Mouse (Mus musculus) kidney, adult 18-20 months (tissue): ENCODE data around the gene Rnf212b.
"Not testable (repeated sequence)": the region's sequence is repeated elsewhere in the genome, so short reads cannot be mapped to it uniquely, and the experiment has no call there.

ENCODE experiments used
- DNase-seq: peaks from one replicate; pipeline ENCODE4 v3.0.0; 2021

Gene Rnf212b

DNA sequence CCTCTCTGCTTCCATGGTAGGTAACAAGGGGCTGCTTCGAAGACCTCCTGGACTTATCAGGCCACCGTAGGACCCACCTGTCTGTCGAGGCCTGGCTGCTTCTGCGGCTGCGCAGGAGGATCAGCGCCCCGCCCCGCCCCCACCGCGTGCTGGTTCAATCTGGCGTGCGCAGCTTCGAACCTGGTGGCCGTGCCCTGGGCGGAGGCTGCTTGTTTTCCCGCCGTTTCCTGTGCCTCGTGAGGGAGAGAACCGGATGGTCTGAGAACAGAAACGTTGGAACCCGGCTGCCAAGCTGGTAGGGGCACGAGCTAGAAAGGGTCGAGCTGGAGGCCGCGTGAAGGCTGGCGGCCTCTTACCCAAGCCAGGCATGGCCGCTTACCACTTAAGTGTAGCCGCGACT is at the start of gene Rnf212b:
Gene Rnf212b, plus strand, starts transcription at position 151 of the 400 bp plus-strand sequence.
- no peak for DNase-seq

- not testable (repeated sequence) for DNase-seq
Observed at GRCm38 (mm10) chr14:54766937-54767336, 47.0 kb upstream of the Rnf212b start.

DNA sequence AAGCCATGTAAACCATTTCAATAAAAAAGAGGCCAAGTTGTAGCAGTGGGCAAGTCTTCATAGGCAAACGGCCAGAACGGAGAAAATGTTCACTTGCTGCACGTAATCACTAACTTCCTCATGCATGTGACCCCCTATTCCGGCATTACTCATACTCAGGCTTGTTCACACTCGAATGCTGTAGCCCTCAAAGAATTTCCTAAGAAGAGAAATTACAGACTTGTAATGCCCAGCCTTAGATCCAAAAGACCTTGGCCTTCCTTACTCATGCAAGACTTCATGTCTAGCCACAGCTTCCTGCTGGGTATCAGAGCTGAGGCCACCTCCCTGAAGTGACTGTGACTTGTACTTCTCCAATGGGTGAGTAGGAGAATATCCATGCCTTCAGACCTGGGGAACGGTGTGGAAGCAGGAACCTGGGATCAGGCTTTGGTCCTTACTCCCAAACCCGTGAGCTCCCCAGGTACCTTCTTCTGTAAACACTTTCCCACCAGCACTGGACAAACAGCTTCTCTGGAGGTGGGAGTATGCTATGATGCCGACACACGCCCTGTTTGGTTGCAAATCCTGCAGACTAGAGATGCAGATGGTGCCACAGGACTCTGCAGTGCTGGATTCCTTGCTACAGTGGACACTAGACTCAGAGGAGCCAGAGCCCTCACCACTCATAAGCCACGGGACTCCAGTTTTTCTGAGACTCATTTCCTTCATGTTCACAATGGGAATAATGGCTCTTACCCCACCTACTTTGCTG is 45.5 kb upstream of the Rnf212b start:
- no peak for DNase-seq

DNA sequence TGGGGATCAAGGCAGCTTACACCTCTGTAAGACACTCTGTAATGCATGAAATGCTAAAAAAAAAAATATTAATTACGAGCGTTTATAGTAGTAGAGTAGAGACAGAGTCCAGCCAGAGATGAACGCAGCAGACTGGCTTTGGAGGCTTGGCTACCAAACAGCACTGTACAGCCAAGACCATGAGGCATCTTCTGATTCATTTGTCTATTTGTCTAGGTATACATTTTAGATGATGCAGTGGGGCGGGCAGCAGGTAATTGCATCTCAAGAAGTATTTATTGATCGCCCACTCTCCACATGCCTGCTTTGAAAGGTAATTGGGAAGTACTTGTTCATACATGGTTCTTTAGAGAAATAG is 44.9 kb upstream of the Rnf212b start:
- no peak for DNase-seq

GRCm38 (mm10) chr14:54770373-54770772 is 43.6 kb upstream of the Rnf212b start:
- no peak for DNase-seq

DNA sequence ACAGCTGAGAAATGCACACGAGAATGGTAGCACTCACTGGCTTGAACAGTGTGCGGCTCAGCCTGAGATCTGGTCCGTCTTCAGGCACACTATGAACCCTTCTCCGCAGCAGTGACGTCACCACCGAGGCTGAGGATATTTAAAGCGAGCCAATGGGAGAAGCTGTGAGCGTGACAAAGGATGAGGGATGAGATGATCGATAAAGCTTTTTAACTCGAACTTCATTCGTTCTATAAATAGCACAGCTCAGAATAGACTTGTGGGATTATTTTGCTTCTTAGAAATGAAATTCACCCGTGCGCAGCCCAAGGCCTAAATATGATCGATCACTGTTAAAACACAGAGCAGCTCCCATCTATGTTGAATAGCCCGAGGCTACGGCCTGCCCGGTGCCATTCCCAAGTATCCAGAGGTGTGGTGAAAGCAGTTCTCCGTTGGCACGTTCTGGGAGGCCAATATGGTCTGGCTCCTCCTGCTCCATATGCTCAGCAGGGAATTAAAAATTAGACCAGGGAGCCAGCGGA is 41.5 kb upstream of the Rnf212b start:
- no peak for DNase-seq

GRCm38 (mm10) chr14:54775534-54776041 is 38.4 kb upstream of the Rnf212b start:
- no peak for DNase-seq

DNA sequence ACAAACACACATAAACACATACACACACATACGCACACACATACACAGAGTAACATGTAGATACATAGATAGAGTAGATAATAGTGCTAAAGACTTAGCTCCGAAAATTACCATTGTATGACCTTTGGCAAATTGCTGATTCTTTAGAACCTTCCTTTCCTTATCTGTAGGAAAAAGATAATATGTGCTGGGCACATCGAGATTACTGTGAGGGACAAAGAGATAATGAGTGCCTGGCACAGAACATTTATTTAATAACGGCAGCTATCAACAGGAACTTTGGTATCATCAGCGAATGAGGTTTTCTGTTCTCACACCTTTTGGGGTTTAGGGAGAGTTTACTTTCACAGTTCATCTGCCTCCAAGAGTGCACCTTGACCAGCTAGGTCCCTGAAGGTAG is 37.2 kb upstream of the Rnf212b start:
- DNase-seq, result no peak

GRCm38 (mm10) chr14:54777893-54778292 is 36.0 kb upstream of the Rnf212b start:
- DNase-seq, result no peak

GRCm38 (mm10) chr14:54780084-54780483 is 33.9 kb upstream of the Rnf212b start:
- no peak for DNase-seq

- peak; percentile 79 for DNase-seq
Observed at GRCm38 (mm10) chr14:54780836-54781609, 32.9 kb upstream of the Rnf212b start.

- peak; percentile 82 for DNase-seq
Observed at GRCm38 (mm10) chr14:54781610-54782365, 32.2 kb upstream of the Rnf212b start, which contains the start of gene Slc7a8. TSS of gene Slc7a8 (minus strand) at chr14:54781946.

DNA sequence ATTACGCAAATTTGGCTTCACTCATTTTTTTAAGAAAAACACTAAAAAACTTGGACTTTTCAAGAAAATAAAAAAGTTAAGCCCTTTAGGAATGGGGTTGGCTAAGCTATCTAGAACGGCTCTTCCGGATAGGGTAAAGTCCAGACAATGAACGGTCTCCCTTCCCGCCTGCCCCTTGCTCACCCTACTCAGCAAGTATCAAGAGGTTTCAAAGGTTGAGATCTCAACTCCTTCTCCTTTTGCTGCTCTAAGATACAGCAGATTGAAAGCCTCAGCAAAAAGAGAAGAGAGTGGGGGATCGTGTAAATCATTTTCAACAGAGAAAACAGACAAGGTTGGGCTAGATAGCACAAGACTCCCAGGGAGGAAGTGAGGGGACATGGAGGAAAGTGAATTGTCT is 31.0 kb upstream of the Rnf212b start:
- no peak for DNase-seq

DNA sequence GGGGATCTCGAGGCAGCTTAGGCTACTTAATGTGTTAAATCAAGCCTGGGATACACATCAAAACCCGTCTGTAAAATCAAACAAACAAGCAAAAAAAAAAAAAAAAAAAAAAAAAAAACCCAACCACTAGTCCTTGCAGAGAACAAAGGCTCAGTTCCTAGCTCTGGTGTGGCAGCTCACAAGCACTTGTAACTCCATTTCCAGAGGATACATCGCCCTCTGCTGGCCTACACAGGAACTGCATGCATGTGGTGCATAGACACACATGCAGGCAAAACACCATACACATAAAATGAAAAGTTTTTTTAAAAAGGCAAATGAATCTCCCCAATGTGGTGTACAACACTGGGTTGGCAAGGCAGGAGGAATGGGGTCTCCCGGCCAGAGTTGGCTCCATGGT is 28.0 kb upstream of the Rnf212b start:
- DNase-seq, result peak; percentile 81

DNA sequence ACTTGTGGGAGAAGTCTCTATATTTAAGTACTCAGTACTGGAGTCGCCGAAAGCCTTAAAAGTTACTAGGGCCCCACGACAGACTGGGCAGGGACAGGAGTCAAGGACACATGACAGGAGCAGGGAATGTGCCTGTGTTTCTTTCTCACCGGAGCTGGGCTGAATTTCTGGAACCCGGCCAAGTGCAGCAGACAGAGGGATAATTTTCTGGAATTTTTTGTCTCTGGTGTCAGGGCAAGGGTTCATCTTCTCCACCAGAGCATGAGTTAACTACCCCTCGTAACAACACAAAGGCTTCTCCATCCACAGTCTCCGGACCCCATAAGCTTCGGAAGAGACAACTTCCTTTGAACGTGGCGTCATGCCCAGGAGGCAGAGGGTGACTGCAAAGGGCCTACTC is 27.5 kb upstream of the Rnf212b start:
- DNase-seq, result peak; percentile 57

DNA sequence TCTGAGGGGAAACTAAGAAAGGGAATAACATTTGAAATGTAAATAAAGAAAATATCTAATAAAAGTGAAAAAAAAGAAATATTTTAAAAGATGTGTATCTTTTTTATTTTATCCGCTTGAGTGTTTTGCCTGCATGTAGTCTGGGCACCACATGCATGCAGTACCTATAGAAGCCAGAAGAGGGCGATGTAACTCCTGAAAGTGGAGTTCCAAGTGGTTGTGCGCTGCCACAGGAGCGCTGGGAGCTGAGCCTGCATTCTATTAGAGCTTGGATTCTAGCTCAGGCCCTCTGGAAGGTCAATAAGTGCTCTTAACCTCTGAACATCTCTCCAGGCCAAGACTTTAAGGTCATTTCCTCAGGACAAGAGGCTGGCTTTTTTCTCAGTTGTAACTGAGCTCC is 26.7 kb upstream of the Rnf212b start:
- no peak for DNase-seq

GRCm38 (mm10) chr14:54788231-54788630 is 25.7 kb upstream of the Rnf212b start:
- no peak for DNase-seq

GRCm38 (mm10) chr14:54792166-54792565 is 21.8 kb upstream of the Rnf212b start:
- DNase-seq, result no peak

DNA sequence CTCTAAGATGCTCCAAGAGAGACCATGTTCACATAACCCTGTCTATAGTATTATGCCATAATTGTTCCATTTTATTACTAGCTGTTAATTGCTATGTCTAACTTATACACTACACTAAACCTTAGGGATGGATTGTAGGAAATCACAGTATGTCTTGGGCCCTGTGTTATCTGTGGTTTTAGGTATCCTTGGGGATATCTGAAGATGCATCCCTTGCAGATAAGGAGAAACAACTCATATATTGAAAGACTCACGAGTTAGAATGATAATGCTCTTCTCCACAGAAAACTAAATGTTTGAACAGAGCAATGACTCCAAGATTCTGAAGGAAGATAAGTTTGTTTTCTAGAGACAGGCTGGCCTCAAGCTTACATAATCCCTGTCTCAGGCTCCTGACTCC is 20.6 kb upstream of the Rnf212b start:
- no peak for DNase-seq

- peak; percentile 32 for DNase-seq
Observed at GRCm38 (mm10) chr14:54793894-54794830, 19.8 kb upstream of the Rnf212b start.

GRCm38 (mm10) chr14:54795901-54796300 is 18.0 kb upstream of the Rnf212b start:
- DNase-seq, result no peak

GRCm38 (mm10) chr14:54796760-54797159 is 17.2 kb upstream of the Rnf212b start:
- no peak for DNase-seq
